Mouse (Mus musculus) ES-E14 (cell line): ENCODE data around the gene Carhsp1. TPM values are rescaled to one million over a fixed set of nuclear protein-coding genes. Genes with fewer than 3 reads are reported as not detected.

ENCODE experiments used
- DNase-seq: peaks from one replicate; pipeline ENCODE4 v3.0.0-alpha.2; 2013; ENCODE audit warnings: low read depth, low spot score
- H3K27ac ChIP-seq: 2 replicates; pipeline ENCODE4 v1.5.1; 2012; ENCODE audit warnings: low read depth, mild to moderate bottlenecking, low read length, moderate library complexity, mixed read lengths; ENCODE audit not compliant: poor library complexity, insufficient read depth, severe bottlenecking
- H3K36me3 ChIP-seq: 2 replicates; pipeline ENCODE4 v1.6.1; 2012; ENCODE audit warnings: mild to moderate bottlenecking, low read length, moderate library complexity, mixed read lengths; ENCODE audit not compliant: control insufficient read depth, poor library complexity, insufficient read depth, severe bottlenecking
- H3K4me1 ChIP-seq, 2 experiments: fragments of 150-350 bp in 1 of 2; sonication (generic) in 1 of 2; 2 replicates each; pipeline ENCODE4 v1.6.1; 2012; ENCODE audit warnings: low read length in 2 of 2, mild to moderate bottlenecking in 1 of 2, mixed read lengths in 1 of 2; ENCODE audit not compliant: control insufficient read depth in 2 of 2, insufficient read depth in 2 of 2, poor library complexity in 1 of 2
- H3K4me3 ChIP-seq, 2 experiments: fragments of 150-350 bp in 1 of 2; sonication (generic) in 1 of 2; 2 replicates each; pipeline ENCODE4 v1.5.1; 2012; ENCODE audit warnings: low read length in 2 of 2, low read depth in 1 of 2, mild to moderate bottlenecking in 1 of 2, mixed read lengths in 1 of 2; ENCODE audit not compliant: insufficient read depth in 1 of 2, poor library complexity in 1 of 2, severe bottlenecking in 1 of 2
- H3K9ac ChIP-seq: 2 replicates; pipeline ENCODE4 v1.6.1; 2012; ENCODE audit warnings: low read depth, mild to moderate bottlenecking, low read length, mixed read lengths; ENCODE audit not compliant: poor library complexity, insufficient read depth, severe bottlenecking
- H3K9me3 ChIP-seq: fragments of 150-350 bp; sonication (generic); 2 replicates; pipeline ENCODE4 v1.6.1; 2012; ENCODE audit warnings: low read depth, mild to moderate bottlenecking, low read length; ENCODE audit not compliant: control insufficient read depth, insufficient read depth
- CHD2 ChIP-seq: IDR thresholded peaks from 2 replicates; pipeline ENCODE4 v1.6.1; 2014; ENCODE audit warnings: mild to moderate bottlenecking, low read depth, low read length, inconsistent platforms
- HCFC1 ChIP-seq: IDR thresholded peaks from 2 replicates; pipeline ENCODE4 v1.6.1; 2012; ENCODE audit warnings: low read length, inconsistent platforms, borderline replicate concordance; ENCODE audit not compliant: insufficient read depth
- MAFK ChIP-seq: IDR thresholded peaks from 2 replicates; pipeline ENCODE4 v1.6.1; 2014; ENCODE audit warnings: mild to moderate bottlenecking, low read depth, low read length, inconsistent platforms; ENCODE audit not compliant: insufficient read depth
- ZC3H11A ChIP-seq: IDR thresholded peaks from 2 replicates; pipeline ENCODE4 v1.6.1; 2012; ENCODE audit warnings: low read depth, mild to moderate bottlenecking, inconsistent platforms, low read length, borderline replicate concordance
- ZNF384 ChIP-seq: IDR thresholded peaks from 2 replicates; pipeline ENCODE4 v1.6.1; 2012; ENCODE audit warnings: low read depth, low read length, inconsistent platforms
- in situ Hi-C, 2 experiments: fragments of 600-800 bp; cut with MboI; formaldehyde crosslinking; loops; one replicate each; pipeline ENCODE4 v1.15.1; 2025; ENCODE audit warnings: low sequenced_read_pairs in 2 of 2, inconsistent platforms in 1 of 2; ENCODE audit not compliant: unreplicated experiment in 2 of 2
- total RNA-seq: library from RNA; depleted of rRNA; stranded (reverse); fragments of 300-350 nt; gene quantifications from 2 replicates; pipeline ENCODE4 v1.2.3, GENCODE M21; 2012

Gene Carhsp1
- total RNA-seq, 1 experiment: 66.6 TPM

GRCm38 (mm10) chr16:8655108-8655507 is 16.8 kb downstream of the Carhsp1 start:
- Histone ChIP-seq H3K36me3 (peaks cover 28% of the 10 kb centered on the region), H3K9ac (no peak overlapping the region), H3K4me1 (peaks cover 5 to 24% of the 10 kb centered on the region in 2 experiments; a peak in 3 of 4 replicates), H3K9me3 (no peaks in the 10 kb centered on the region), H3K27ac (no peak overlapping the region), H3K4me3 (no peak overlapping the region)
- TF ChIP-seq ZNF384: no peak
- no peak for TF ChIP-seq HCFC1
- no peak for TF ChIP-seq CHD2
- TF ChIP-seq ZC3H11A: no peak
- no peak for TF ChIP-seq MAFK
- DNase-seq: no peak
- in situ Hi-C loops: no loop called here

GRCm38 (mm10) chr16:8650007-8650406 is 21.9 kb downstream of the Carhsp1 start:
- no peak overlapping the region for H3K9ac ChIP-seq
- H3K4me3 ChIP-seq: no peak overlapping the region
- in situ Hi-C loops: no loop called here
- H3K4me1 ChIP-seq: peaks cover 1 to 4% of the 10 kb centered on the region in 2 experiments; a peak in 2 of 4 replicates
- no peak overlapping the region for H3K27ac ChIP-seq
- no peak for DNase-seq
- H3K9me3 ChIP-seq: no peaks in the 10 kb centered on the region
- TF ChIP-seq CHD2: no peak
- H3K36me3 ChIP-seq: peaks cover 46% of the 10 kb centered on the region

- Histone ChIP-seq H3K27ac (no peak overlapping the region), H3K36me3 (peaks cover 40% of the 10 kb centered on the region), H3K9ac (no peak overlapping the region), H3K4me1 (no peaks in the 10 kb centered on the region), H3K9me3 (no peaks in the 10 kb centered on the region), H3K4me3 (no peak overlapping the region)
- in situ Hi-C loops: no loop called here
- TF ChIP-seq ZNF384: no peak
- no peak for TF ChIP-seq HCFC1
- TF ChIP-seq ZC3H11A: no peak
- TF ChIP-seq MAFK: no peak
- TF ChIP-seq CHD2: no peak
- DNase-seq: no peak
These were observed 26.4 kb downstream of the Carhsp1 start for GRCm38 (mm10) chr16:8645546-8645945.

GRCm38 (mm10) chr16:8643855-8644254 is 28.1 kb downstream of the Carhsp1 start:
- Histone ChIP-seq H3K9ac (no peak overlapping the region), H3K27ac (no peak overlapping the region), H3K4me3 (no peak overlapping the region), H3K36me3 (peaks cover 36% of the 10 kb centered on the region), H3K9me3 (no peaks in the 10 kb centered on the region), H3K4me1 (0 out of 4 replicates have a peak, but pooled peaks cover 0 to 2% of the 10 kb centered on the region in 2 experiments)
- in situ Hi-C loops: no loop called here
- DNase-seq: no peak
- TF ChIP-seq ZC3H11A (peak; percentile 30; the same call in 1 of the 2 replicates), HCFC1 (no peak)

GRCm38 (mm10) chr16:8639466-8640191 is 32.3 kb downstream of the Carhsp1 start:
- no peak for DNase-seq
- no peak overlapping the region for H3K27ac ChIP-seq
- in situ Hi-C loops: no loop called here
- no peak overlapping the region for H3K9ac ChIP-seq
- H3K9me3 ChIP-seq: no peaks in the 10 kb centered on the region
- H3K4me3 ChIP-seq: no peak overlapping the region
- H3K36me3 ChIP-seq: peaks cover 26% of the 10 kb centered on the region
- no peak for TF ChIP-seq ZC3H11A
- TF ChIP-seq MAFK: no peak
- no peak for TF ChIP-seq ZNF384
- TF ChIP-seq CHD2: no peak
- no peak for TF ChIP-seq HCFC1
- H3K4me1 ChIP-seq: peaks cover 0 to 9% of the 10 kb centered on the region in 2 experiments; a peak in 1 of 4 replicates
